Mouse (Mus musculus) brain, embryonic 14.5 days (tissue): ENCODE results near the gene Sall4. TPM values are rescaled to one million over a fixed set of nuclear protein-coding genes. Genes with fewer than 3 reads are reported as not detected.
A peak's percentile ranks its signal among the peaks of the same experiment; 100 is the strongest.

ENCODE experiments used
- DNase-seq: peaks from one replicate; pipeline ENCODE4 v3.0.0-alpha.2; 2011; ENCODE audit warnings: low read depth
- CTCF ChIP-seq: fragments of 200-500 bp; IDR thresholded peaks from 2 replicates; pipeline ENCODE4 v1.5.1; 2012; ENCODE audit warnings: inconsistent platforms, mild to moderate bottlenecking, moderate library complexity, borderline replicate concordance; ENCODE audit not compliant: insufficient read depth, insufficient read length; ENCODE audit errors: extremely low read depth
- POLR2A ChIP-seq: fragments of 200-500 bp; IDR thresholded peaks from 2 replicates; pipeline ENCODE4 v1.6.1; 2012; ENCODE audit warnings: mild to moderate bottlenecking, inconsistent platforms, borderline replicate concordance; ENCODE audit not compliant: poor library complexity, insufficient read depth, insufficient read length, severe bottlenecking; ENCODE audit errors: extremely low read depth
- polyA plus RNA-seq: library from polyadenylated mRNA; depleted of rRNA; stranded (reverse); fragments of >200 nt; gene quantifications from 2 replicates; pipeline ENCODE4 v1.2.3, GENCODE M21; 2012; rRNA removed

The Sall4 gene
- 1.0 and 1.2 TPM in 2 replicates for polyA plus RNA-seq

GRCm38 (mm10) chr2:168767582-168767981 is at the start of gene Sall4:
Sall4 (minus strand) TSS chr2:168767943.
- DNase-seq, result peak; percentile 14
- no peak for TF ChIP-seq POLR2A
- TF ChIP-seq CTCF, result no peak

GRCm38 (mm10) chr2:168813243-168813642 is 45.5 kb upstream of the Sall4 start:
- TF ChIP-seq POLR2A, result no peak
- TF ChIP-seq CTCF, result no peak
- peak; percentile 33 for DNase-seq

DNA sequence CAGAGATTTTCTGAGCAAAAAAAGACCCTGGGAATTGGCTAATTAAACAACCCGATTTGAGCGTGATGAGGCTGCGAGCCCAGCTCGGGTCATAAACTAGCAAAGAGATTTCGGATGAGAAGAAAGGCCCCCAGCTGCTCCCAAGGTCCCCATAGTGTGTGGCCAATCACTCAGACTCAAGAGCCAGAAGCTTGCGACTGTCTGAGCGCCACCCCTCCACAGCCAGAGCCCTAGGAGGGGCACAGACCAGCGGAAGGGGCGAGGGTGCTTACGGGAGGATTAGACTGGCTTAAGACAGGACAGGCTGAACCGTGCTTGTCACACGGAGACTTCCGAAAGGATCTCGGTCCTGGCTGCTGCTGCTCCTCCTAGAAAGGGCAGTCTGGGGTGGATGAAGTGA is 42.2 kb upstream of the Sall4 start:
- DNase-seq, result peak; percentile 67

DNA sequence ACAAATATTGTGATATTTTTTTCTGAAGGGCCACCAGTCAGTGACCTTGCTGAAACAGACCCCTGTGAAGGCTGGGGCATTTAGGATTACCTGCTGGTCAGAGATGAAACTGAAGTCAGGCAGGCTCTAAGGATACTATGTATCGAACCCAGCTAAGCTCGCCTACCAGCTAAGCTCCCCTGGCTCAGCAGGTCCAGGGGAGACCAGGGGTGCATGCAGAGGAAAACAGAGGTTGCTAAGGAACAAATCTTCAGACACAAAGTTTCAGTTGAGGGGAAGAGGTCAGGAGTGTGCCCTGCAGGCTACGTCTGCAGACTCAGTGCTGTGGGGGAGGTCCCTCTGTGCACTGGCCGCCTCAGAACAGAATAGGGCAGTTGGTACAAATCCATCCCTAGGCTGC is 39.9 kb upstream of the Sall4 start:
- no peak for DNase-seq
- TF ChIP-seq CTCF (no peak), POLR2A (no peak)

More for the DNA sequence above, 42.2 kb upstream of the Sall4 start:
- TF ChIP-seq CTCF, result no peak
- TF ChIP-seq POLR2A, result no peak

DNA sequence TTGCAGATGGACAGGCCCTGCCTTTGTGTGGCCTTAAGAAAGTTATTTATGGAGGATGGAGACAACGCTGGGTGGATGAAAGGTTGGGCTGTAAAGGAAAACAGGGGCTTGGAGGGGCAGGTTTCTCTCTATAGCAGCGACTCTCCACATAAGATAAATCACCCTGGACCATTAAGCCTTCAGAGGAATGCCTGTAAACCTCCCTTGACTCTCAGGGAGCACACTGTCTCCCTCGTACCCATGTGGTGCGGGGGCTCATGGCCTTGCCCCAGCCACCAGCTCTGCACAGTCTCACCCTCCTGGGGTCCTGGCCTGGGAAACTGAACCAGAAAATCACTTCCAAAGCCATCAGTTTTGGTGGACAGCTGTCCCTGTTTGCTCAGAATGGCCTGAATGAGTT is 36.1 kb upstream of the Sall4 start:
- TF ChIP-seq POLR2A (no peak), CTCF (no peak)
- no peak for DNase-seq

- DNase-seq, result no peak
- TF ChIP-seq CTCF (no peak), POLR2A (no peak)
Observed at GRCm38 (mm10) chr2:168799326-168799725, 31.6 kb upstream of the Sall4 start.

DNA sequence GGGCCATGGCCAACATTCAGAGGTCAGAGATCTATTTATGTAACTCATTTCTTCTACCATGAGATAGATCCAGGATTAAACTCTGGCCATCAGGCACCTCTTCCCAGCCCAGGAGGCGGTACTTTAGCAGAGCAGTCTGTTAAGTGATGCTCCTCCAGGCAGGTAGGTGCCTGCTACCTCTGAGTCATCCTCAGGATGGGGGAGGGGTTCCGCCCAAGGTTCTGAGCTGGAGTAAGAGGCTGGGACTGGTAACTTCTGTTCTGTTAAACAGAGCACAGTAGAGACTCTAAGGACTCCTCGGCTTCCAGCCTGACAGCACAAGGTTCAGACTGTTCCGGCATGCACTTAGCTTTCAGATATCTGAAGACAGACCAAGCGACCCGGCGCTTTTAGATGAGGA is 31.2 kb upstream of the Sall4 start:
- DNase-seq, result no peak
- TF ChIP-seq POLR2A (no peak), CTCF (no peak)

GRCm38 (mm10) chr2:168791115-168791802 is 23.5 kb upstream of the Sall4 start:
- TF ChIP-seq CTCF (no peak), POLR2A (no peak)
- DNase-seq, result peak; percentile 70

GRCm38 (mm10) chr2:168786174-168786573 is 18.4 kb upstream of the Sall4 start:
- no peak for DNase-seq
- no peak for TF ChIP-seq POLR2A
- no peak for TF ChIP-seq CTCF

- TF ChIP-seq CTCF (no peak), POLR2A (no peak)
- DNase-seq, result no peak
Observed at GRCm38 (mm10) chr2:168780596-168780995, 12.9 kb upstream of the Sall4 start.

- no peak for TF ChIP-seq POLR2A
- no peak for TF ChIP-seq CTCF
- DNase-seq, result peak; percentile 44
Observed at GRCm38 (mm10) chr2:168780024-168780423, 12.3 kb upstream of the Sall4 start.

DNA sequence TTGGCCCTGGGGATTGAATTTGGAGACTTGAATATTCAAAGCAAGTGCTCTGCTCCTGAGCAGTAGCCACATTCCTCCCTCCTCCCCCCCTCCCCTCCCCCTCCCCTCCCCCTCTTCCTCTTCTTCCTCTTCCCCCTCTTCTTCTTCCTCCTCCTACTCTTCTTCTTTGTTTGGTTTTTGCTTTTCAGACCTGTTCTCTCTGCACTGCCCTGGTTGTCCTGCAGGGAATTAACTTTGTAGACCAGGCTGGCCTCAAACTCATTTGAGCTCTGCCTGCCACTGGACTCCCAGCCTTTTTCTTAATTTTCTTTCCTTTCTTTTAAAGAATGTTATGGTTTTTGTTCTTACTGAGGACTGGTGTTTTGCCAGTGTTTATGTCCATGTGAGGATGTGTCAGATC is 9.7 kb upstream of the Sall4 start:
- TF ChIP-seq CTCF (no peak), POLR2A (no peak)
- no peak for DNase-seq

DNA sequence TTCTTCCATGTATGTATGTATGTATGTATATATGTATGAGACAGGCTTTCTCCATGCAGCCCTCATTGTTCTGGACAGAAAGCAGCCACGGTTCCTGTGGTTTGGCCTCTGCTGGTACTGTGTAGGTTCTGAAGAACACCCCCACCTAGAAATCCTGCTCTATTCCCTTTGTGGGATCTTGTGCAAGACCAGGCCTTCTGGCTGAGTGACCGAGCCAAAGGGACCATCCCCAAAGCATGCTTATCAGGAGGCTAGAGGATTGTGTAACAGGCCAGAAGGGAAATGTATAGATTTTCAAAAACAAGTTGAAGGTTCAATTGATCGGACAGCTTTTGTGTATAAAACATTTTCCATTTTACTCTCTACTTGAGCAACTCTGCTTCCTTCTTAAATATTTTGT is 8.5 kb upstream of the Sall4 start:
- DNase-seq, result no peak
- no peak for TF ChIP-seq POLR2A
- TF ChIP-seq CTCF, result no peak

- no peak for DNase-seq
- TF ChIP-seq POLR2A (no peak), CTCF (no peak)
Observed at GRCm38 (mm10) chr2:168769259-168769658, 1.5 kb upstream of the Sall4 start.
